Mouse (Mus musculus) heart, adult 2 months (tissue): ENCODE measurements around the gene Nckap5.

Experiments
- CTCF ChIP-seq: fragments of 200-600 bp; IDR thresholded peaks from 2 replicates; pipeline ENCODE4 v1.8.1; 2022; ENCODE audit warnings: antibody characterized with exemption, mild to moderate bottlenecking, moderate library complexity
- EP300 ChIP-seq: fragments of 200-500 bp; IDR thresholded peaks from 2 replicates; pipeline ENCODE4 v1.6.1; 2011; ENCODE audit warnings: low read depth, low read length, control low read depth; ENCODE audit not compliant: insufficient read depth
- POLR2A ChIP-seq: fragments of 200-500 bp; IDR thresholded peaks from 2 replicates; pipeline ENCODE4 v1.6.1; 2011; ENCODE audit warnings: mild to moderate bottlenecking, low read depth, low read length, control low read depth; ENCODE audit not compliant: insufficient read depth

- no peak for TF ChIP-seq CTCF
- no peak for TF ChIP-seq POLR2A
- TF ChIP-seq EP300, result no peak
Measured at GRCm38 (mm10) chr1:126360531-126361220, 469.9 kb downstream of the Nckap5 start.
